Mouse (Mus musculus) midbrain, embryonic 12.5 days (tissue): ENCODE data around the gene Abcg1. TPM values are rescaled to one million over a fixed set of nuclear protein-coding genes. Genes with fewer than 3 reads are reported as not detected.

Experiments used
- ATAC-seq: fragments of 200-750 bp; cut with Nextera tagmentation; 2 replicates; pipeline ENCODE4 v1.8.0; 2017; ENCODE audit warnings: low read depth, moderate TSS enrichment, moderate library complexity; ENCODE audit not compliant: low FRiP score
- H3K27ac ChIP-seq: fragments of 300-500 bp; sonication (generic); replicated peaks from 2 replicates; pipeline ENCODE4 v1.5.1; 2016; ENCODE audit warnings: mild to moderate bottlenecking
- H3K27me3 ChIP-seq: fragments of 300-500 bp; sonication (generic); 2 replicates; pipeline ENCODE4 v1.6.1; 2016; ENCODE audit warnings: mild to moderate bottlenecking
- H3K36me3 ChIP-seq: fragments of 300-500 bp; sonication (generic); 2 replicates; pipeline ENCODE4 v1.6.1; 2016
- H3K4me1 ChIP-seq: fragments of 300-500 bp; sonication (generic); 2 replicates; pipeline ENCODE4 v1.6.1; 2016
- H3K4me2 ChIP-seq: fragments of 300-500 bp; sonication (generic); replicated peaks from 2 replicates; pipeline ENCODE4 v1.6.1; 2016; ENCODE audit warnings: mild to moderate bottlenecking, moderate library complexity
- H3K4me3 ChIP-seq: fragments of 300-500 bp; sonication (generic); 2 replicates; pipeline ENCODE4 v1.5.1; 2016; ENCODE audit warnings: mild to moderate bottlenecking
- H3K9ac ChIP-seq: fragments of 300-500 bp; sonication (generic); replicated peaks from 2 replicates; pipeline ENCODE4 v1.6.1; 2016; ENCODE audit warnings: mild to moderate bottlenecking, moderate library complexity
- H3K9me3 ChIP-seq: fragments of 300-500 bp; sonication (generic); 2 replicates; pipeline ENCODE4 v1.6.1; 2016; ENCODE audit warnings: mild to moderate bottlenecking
- WGBS: fragments of 180-500 bp; shearing (Covaris S2); methylation state at CpG from one replicate; pipeline ENCODE4 v1.1.7; 2016; 5-methylcytosine and 5-hydroxymethylcytosine counted together
- polyA plus RNA-seq: library from polyadenylated mRNA; unstranded; fragments of >200 nt; fragmentation: Nextera tagmentation; extraction: Ambion mirVana; gene quantifications from 2 replicates; pipeline ENCODE4 v1.2.1, GENCODE M21; 2016

Gene Abcg1
- polyA plus RNA-seq, 1 experiment from 2014 or later, result 14.0 TPM

- Histone ChIP-seq H3K4me3 (no peak overlapping the region), H3K9ac (no peak overlapping the region), H3K4me2 (no peak overlapping the region), H3K36me3 (no peaks in the 10 kb centered on the region), H3K9me3 (0 out of 2 replicates have a peak, but pooled peaks cover 2% of the 10 kb centered on the region), H3K27ac (no peak overlapping the region), H3K4me1 (0 out of 2 replicates have a peak, but pooled peaks cover 3% of the 10 kb centered on the region), H3K27me3 (no peaks in the 10 kb centered on the region; the same call in 1 of the 2 replicates)
- ATAC-seq, result no peak
- 94% methylated on average over 7 of the region's 7 CpGs for WGBS
These were observed 84.6 kb downstream of the Abcg1 start for GRCm38 (mm10) chr17:31142116-31142515.

GRCm38 (mm10) chr17:31144040-31145037, 86.9 kb downstream of the Abcg1 start, which contains the start of gene Tff2:
Gene Tff2, minus strand, starts transcription at chr17:31144282.
- 0 out of 2 replicates have a peak, but pooled peaks cover 2% of the 10 kb centered on the region for H3K9me3 ChIP-seq
- H3K4me3 ChIP-seq, result no peak within 1 kb of the TSS
- H3K9ac ChIP-seq, result no peak within 1 kb of the TSS
- 72% methylated on average over 15 of the region's 15 CpGs for WGBS
- no peaks in the 10 kb centered on the region for H3K36me3 ChIP-seq
- 0 out of 2 replicates have a peak, but pooled peaks cover 3% of the 10 kb centered on the region for H3K4me1 ChIP-seq
- H3K4me2 ChIP-seq, result no peak within 1 kb of the TSS
- no peak for ATAC-seq
- no peak within 1 kb of the TSS for H3K27ac ChIP-seq
- no peaks in the 10 kb centered on the region; the same call in 1 of the 2 replicates for H3K27me3 ChIP-seq

GRCm38 (mm10) chr17:31145998-31146397, 88.5 kb downstream of the Abcg1 start:
- no peak overlapping the region for H3K27ac ChIP-seq
- no peaks in the 10 kb centered on the region for H3K36me3 ChIP-seq
- no peaks in the 10 kb centered on the region for H3K27me3 ChIP-seq
- H3K9me3 ChIP-seq, result 0 out of 2 replicates have a peak, but pooled peaks cover 2% of the 10 kb centered on the region
- 0 out of 2 replicates have a peak, but pooled peaks cover 3% of the 10 kb centered on the region for H3K4me1 ChIP-seq
- H3K4me3 ChIP-seq, result no peak overlapping the region
- no peak overlapping the region for H3K9ac ChIP-seq
- WGBS, result 85% methylated on average over 9 of the region's 9 CpGs
- H3K4me2 ChIP-seq, result no peak overlapping the region
- ATAC-seq, result no peak

- H3K9me3 ChIP-seq, result no peaks in the 10 kb centered on the region
- no peak overlapping the region for H3K27ac ChIP-seq
- peaks cover 8% of the 10 kb centered on the region; the same call in 1 of the 2 replicates for H3K4me1 ChIP-seq
- no peak overlapping the region for H3K4me2 ChIP-seq
- 50% methylated on average over 5 of the region's 5 CpGs for WGBS
- no peaks in the 10 kb centered on the region for H3K27me3 ChIP-seq
- H3K36me3 ChIP-seq, result no peaks in the 10 kb centered on the region
- ATAC-seq, result no peak
- H3K4me3 ChIP-seq, result no peak overlapping the region
- H3K9ac ChIP-seq, result no peak overlapping the region
These were observed 95.0 kb downstream of the Abcg1 start for GRCm38 (mm10) chr17:31152512-31152911.

GRCm38 (mm10) chr17:31152966-31153499, 95.6 kb downstream of the Abcg1 start:
- no peak overlapping the region for H3K4me3 ChIP-seq
- H3K4me2 ChIP-seq, result no peak overlapping the region
- H3K27me3 ChIP-seq, result no peaks in the 10 kb centered on the region
- no peak for ATAC-seq
- no peak overlapping the region for H3K27ac ChIP-seq
- H3K9me3 ChIP-seq, result no peaks in the 10 kb centered on the region
- H3K4me1 ChIP-seq, result peaks cover 8% of the 10 kb centered on the region; the same call in 1 of the 2 replicates
- no peaks in the 10 kb centered on the region for H3K36me3 ChIP-seq
- 86% methylated on average over 9 of the region's 9 CpGs for WGBS
- no peak overlapping the region for H3K9ac ChIP-seq

- Histone ChIP-seq H3K4me2 (no peak overlapping the region), H3K9me3 (no peaks in the 10 kb centered on the region), H3K4me3 (no peak overlapping the region), H3K27ac (no peak overlapping the region), H3K36me3 (no peaks in the 10 kb centered on the region), H3K9ac (no peak overlapping the region), H3K4me1 (peaks cover 8% of the 10 kb centered on the region; the same call in 1 of the 2 replicates), H3K27me3 (no peaks in the 10 kb centered on the region)
- ATAC-seq, result no peak
- 82% methylated on average over 8 of the region's 8 CpGs for WGBS
These were observed 96.3 kb downstream of the Abcg1 start for GRCm38 (mm10) chr17:31153785-31154184.

GRCm38 (mm10) chr17:31157921-31158320, 100.4 kb downstream of the Abcg1 start:
- WGBS, result 79% methylated on average over 6 of the region's 6 CpGs

GRCm38 (mm10) chr17:31160291-31160690, 102.8 kb downstream of the Abcg1 start:
- Histone ChIP-seq H3K4me3 (no peak overlapping the region), H3K27ac (no peak overlapping the region), H3K4me2 (no peak overlapping the region), H3K36me3 (no peaks in the 10 kb centered on the region), H3K4me1 (no peaks in the 10 kb centered on the region), H3K9ac (no peak overlapping the region), H3K27me3 (no peaks in the 10 kb centered on the region), H3K9me3 (no peaks in the 10 kb centered on the region)
- WGBS, result 70% methylated on average over 4 of the region's 4 CpGs
- ATAC-seq, result no peak

More at GRCm38 (mm10) chr17:31157921-31158320, 100.4 kb downstream of the Abcg1 start:
- H3K4me3 ChIP-seq, result no peak overlapping the region
- H3K27me3 ChIP-seq, result no peaks in the 10 kb centered on the region
- H3K27ac ChIP-seq, result no peak overlapping the region
- no peaks in the 10 kb centered on the region for H3K9me3 ChIP-seq
- 0 out of 2 replicates have a peak, but pooled peaks cover 2% of the 10 kb centered on the region for H3K4me1 ChIP-seq
- H3K9ac ChIP-seq, result no peak overlapping the region
- no peak overlapping the region for H3K4me2 ChIP-seq
- no peaks in the 10 kb centered on the region for H3K36me3 ChIP-seq
- ATAC-seq, result no peak

GRCm38 (mm10) chr17:31162607-31163006, 105.1 kb downstream of the Abcg1 start:
- no peaks in the 10 kb centered on the region for H3K9me3 ChIP-seq
- 90% methylated on average over 12 of the region's 12 CpGs for WGBS
- H3K4me3 ChIP-seq, result no peak overlapping the region
- no peaks in the 10 kb centered on the region for H3K36me3 ChIP-seq
- no peak overlapping the region for H3K9ac ChIP-seq
- no peaks in the 10 kb centered on the region for H3K4me1 ChIP-seq
- no peak for ATAC-seq
- H3K27ac ChIP-seq, result no peak overlapping the region
- no peak overlapping the region for H3K4me2 ChIP-seq
- no peaks in the 10 kb centered on the region for H3K27me3 ChIP-seq

GRCm38 (mm10) chr17:31163821-31164220, 106.3 kb downstream of the Abcg1 start:
- no peak overlapping the region for H3K4me3 ChIP-seq
- WGBS, result 93% methylated on average over 2 of the region's 2 CpGs
- H3K4me2 ChIP-seq, result no peak overlapping the region

GRCm38 (mm10) chr17:31165127-31165526, 107.7 kb downstream of the Abcg1 start, which contains the start of gene Tff1:
Gene Tff1, minus strand, starts transcription at chr17:31165277.
- H3K4me2 ChIP-seq, result no peak within 1 kb of the TSS
- ATAC-seq, result no peak
- no peaks in the 10 kb centered on the region for H3K27me3 ChIP-seq
- no peak within 1 kb of the TSS for H3K27ac ChIP-seq
- 95% methylated on average over 6 of the region's 6 CpGs for WGBS
- H3K4me1 ChIP-seq, result no peaks in the 10 kb centered on the region
- H3K9ac ChIP-seq, result no peak within 1 kb of the TSS
- H3K36me3 ChIP-seq, result no peaks in the 10 kb centered on the region
- no peaks in the 10 kb centered on the region for H3K9me3 ChIP-seq
- no peak within 1 kb of the TSS for H3K4me3 ChIP-seq

More at GRCm38 (mm10) chr17:31163821-31164220, 106.3 kb downstream of the Abcg1 start:
- H3K4me1 ChIP-seq, result no peaks in the 10 kb centered on the region
- H3K9me3 ChIP-seq, result no peaks in the 10 kb centered on the region
- no peaks in the 10 kb centered on the region for H3K27me3 ChIP-seq
- no peaks in the 10 kb centered on the region for H3K36me3 ChIP-seq
- no peak overlapping the region for H3K9ac ChIP-seq
- no peak overlapping the region for H3K27ac ChIP-seq
- no peak for ATAC-seq
